Mouse (Mus musculus): Measurements from ENCODE around the gene Taf5. TPM values are rescaled to one million over a fixed set of nuclear protein-coding genes. Genes with fewer than 3 reads are reported as not detected.

Taf5 gene
- polyA plus RNA-seq, 1 experiment from 2014 or later = 12.3 TPM

DNA sequence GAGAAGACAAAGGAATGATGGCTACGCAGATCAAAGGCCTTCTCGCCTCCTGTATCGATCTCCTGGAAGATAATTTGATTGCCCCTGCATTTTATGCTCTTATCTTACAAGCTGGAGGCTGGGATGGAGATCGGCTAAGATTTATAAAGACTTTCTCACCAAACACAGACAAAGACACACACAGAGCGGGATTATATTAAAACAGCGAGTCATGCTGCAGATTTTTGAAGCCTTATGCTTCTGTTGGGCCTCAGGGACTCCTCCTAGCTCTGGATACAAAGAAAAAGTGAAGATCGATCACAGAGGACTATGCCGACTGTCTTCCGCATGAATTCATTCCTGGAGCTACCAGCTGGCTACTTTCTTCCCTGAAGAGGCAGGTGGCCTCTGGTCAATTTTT, 37.8 kb upstream of the Taf5 start:
- Histone ChIP-seq H3K9ac (ENCODE audit: low read length) (no peak overlapping the region), H3K4me3 (ENCODE audit: low read depth, low read length) (no peak overlapping the region), H3K4me2 (ENCODE audit: low read depth, severe bottlenecking) (no peak overlapping the region), H3K4me1 (ENCODE audit: control insufficient read depth, insufficient read depth, low read length) (no peaks in the 10 kb centered on the region), H3K27me3 (ENCODE audit: control insufficient read depth, insufficient read depth, low read length) (no peaks in the 10 kb centered on the region), H3K9me3 (ENCODE audit: control insufficient read depth, low read length) (no peaks in the 10 kb centered on the region), H3K27ac (replicated peaks; ENCODE audit: low read depth, low read length) (no peak overlapping the region), H3K36me3 (ENCODE audit: control insufficient read depth, insufficient read depth, low read length) (peaks cover 4% of the 10 kb centered on the region; the same call in 1 of the 2 replicates)
- no peak for DNase-seq (ENCODE audit: low spot score)
- WGBS = 85% methylated on average over 9 of the region's 9 CpGs
- ATAC-seq (ENCODE audit: insufficient number of reproducible peaks, low FRiP score, low TSS enrichment, low read depth) = no peak

DNA sequence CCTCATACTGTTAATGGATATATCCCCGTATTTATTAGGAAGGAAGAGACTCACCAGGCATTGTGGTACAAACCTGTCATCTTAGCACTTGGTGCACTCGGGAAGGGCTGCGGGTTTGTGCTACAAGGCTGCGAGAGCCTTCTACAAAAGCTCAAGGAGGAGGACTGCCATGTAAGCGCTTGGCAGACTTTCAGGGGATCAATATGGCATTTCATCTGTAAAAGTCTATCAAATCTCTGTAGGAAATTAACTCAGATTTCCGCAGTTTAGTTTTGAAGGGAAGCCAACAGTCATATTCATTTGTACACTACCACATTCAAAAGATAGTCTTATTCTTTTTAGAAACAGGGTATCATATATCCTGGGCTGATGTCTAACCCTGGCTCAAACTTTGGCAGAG, 35.8 kb upstream of the Taf5 start:
- no peaks in the 10 kb centered on the region for H3K9me3 ChIP-seq (ENCODE audit: control insufficient read depth, low read length)
- H3K36me3 ChIP-seq (ENCODE audit: control insufficient read depth, insufficient read depth, low read length) = peaks cover 4% of the 10 kb centered on the region; the same call in 1 of the 2 replicates
- H3K9ac ChIP-seq (ENCODE audit: low read length) = no peak overlapping the region
- DNase-seq (ENCODE audit: low spot score) (no peak), ATAC-seq (ENCODE audit: insufficient number of reproducible peaks, low FRiP score, low TSS enrichment, low read depth) (no peak)
- no peaks in the 10 kb centered on the region for H3K4me1 ChIP-seq (ENCODE audit: control insufficient read depth, insufficient read depth, low read length)
- WGBS = 91% methylated on average over 6 of the region's 6 CpGs
- H3K4me2 ChIP-seq (ENCODE audit: low read depth, severe bottlenecking) = no peak overlapping the region
- no peak overlapping the region for H3K27ac ChIP-seq (replicated peaks; ENCODE audit: low read depth, low read length)
- H3K4me3 ChIP-seq (ENCODE audit: low read depth, low read length) = no peak overlapping the region
- H3K27me3 ChIP-seq (ENCODE audit: control insufficient read depth, insufficient read depth, low read length) = no peaks in the 10 kb centered on the region

DNA sequence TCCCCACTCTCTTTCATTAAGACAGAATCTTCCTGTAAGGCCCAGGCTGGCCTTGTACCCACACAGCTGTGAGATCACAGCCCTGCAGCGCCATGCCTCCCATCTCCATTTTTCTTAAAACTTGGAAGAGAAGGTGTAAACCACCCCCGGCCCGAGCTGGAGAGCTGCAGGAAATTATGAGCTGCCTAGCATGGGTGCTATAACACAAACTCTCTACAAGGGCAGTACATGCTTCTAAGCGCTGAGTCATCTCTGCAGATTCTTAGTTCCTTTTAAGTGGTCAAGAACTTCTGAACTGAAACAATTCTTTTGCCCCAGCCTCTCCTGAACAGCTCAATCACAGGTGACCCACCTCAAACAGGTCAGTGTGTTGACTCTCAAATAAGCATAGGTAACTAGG, 32.6 kb upstream of the Taf5 start:
- Histone ChIP-seq H3K27me3 (ENCODE audit: control insufficient read depth, insufficient read depth, low read length) (no peaks in the 10 kb centered on the region), H3K4me3 (ENCODE audit: low read depth, low read length) (no peak overlapping the region), H3K9ac (ENCODE audit: low read length) (no peak overlapping the region), H3K4me2 (ENCODE audit: low read depth, severe bottlenecking) (no peak overlapping the region), H3K27ac (replicated peaks; ENCODE audit: low read depth, low read length) (no peak overlapping the region), H3K9me3 (ENCODE audit: control insufficient read depth, low read length) (no peaks in the 10 kb centered on the region), H3K36me3 (ENCODE audit: control insufficient read depth, insufficient read depth, low read length) (peaks cover 6% of the 10 kb centered on the region; the same call in 1 of the 2 replicates), H3K4me1 (ENCODE audit: control insufficient read depth, insufficient read depth, low read length) (no peaks in the 10 kb centered on the region)
- no peak for ATAC-seq (ENCODE audit: insufficient number of reproducible peaks, low FRiP score, low TSS enrichment, low read depth)
- 93% methylated on average over 4 of the region's 4 CpGs for WGBS
- no peak for DNase-seq (ENCODE audit: low spot score)

DNA sequence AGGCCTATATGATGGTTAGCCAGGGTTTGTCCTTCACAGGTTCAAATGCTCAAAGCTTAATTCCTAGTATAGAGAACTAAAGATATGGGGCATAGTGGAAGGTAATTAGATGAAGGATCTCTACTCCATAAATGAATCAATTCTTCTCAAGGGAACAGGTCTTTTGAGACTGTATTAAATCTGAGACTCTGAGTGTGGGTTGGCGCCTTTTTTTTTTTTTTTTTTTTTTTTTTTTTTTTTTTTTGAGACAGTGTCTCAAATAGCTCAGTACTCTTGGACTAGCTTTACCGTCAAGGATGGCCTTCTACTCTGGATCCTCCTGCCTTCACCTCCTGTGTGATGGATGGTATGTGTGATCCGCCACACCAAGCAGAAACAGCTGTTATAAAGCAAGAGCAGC, 30.9 kb upstream of the Taf5 start:
- ATAC-seq (ENCODE audit: insufficient number of reproducible peaks, low FRiP score, low TSS enrichment, low read depth) (no peak), DNase-seq (ENCODE audit: low spot score) (no peak)
- Histone ChIP-seq H3K36me3 (ENCODE audit: control insufficient read depth, insufficient read depth, low read length) (peaks cover 6% of the 10 kb centered on the region; the same call in 1 of the 2 replicates), H3K27me3 (ENCODE audit: control insufficient read depth, insufficient read depth, low read length) (no peaks in the 10 kb centered on the region), H3K9ac (ENCODE audit: low read length) (no peak overlapping the region), H3K4me3 (ENCODE audit: low read depth, low read length) (no peak overlapping the region), H3K9me3 (ENCODE audit: control insufficient read depth, low read length) (no peaks in the 10 kb centered on the region), H3K27ac (replicated peaks; ENCODE audit: low read depth, low read length) (no peak overlapping the region), H3K4me2 (ENCODE audit: low read depth, severe bottlenecking) (no peak overlapping the region), H3K4me1 (ENCODE audit: control insufficient read depth, insufficient read depth, low read length) (no peaks in the 10 kb centered on the region)
- WGBS = 91% methylated on average over 3 of the region's 3 CpGs

DNA sequence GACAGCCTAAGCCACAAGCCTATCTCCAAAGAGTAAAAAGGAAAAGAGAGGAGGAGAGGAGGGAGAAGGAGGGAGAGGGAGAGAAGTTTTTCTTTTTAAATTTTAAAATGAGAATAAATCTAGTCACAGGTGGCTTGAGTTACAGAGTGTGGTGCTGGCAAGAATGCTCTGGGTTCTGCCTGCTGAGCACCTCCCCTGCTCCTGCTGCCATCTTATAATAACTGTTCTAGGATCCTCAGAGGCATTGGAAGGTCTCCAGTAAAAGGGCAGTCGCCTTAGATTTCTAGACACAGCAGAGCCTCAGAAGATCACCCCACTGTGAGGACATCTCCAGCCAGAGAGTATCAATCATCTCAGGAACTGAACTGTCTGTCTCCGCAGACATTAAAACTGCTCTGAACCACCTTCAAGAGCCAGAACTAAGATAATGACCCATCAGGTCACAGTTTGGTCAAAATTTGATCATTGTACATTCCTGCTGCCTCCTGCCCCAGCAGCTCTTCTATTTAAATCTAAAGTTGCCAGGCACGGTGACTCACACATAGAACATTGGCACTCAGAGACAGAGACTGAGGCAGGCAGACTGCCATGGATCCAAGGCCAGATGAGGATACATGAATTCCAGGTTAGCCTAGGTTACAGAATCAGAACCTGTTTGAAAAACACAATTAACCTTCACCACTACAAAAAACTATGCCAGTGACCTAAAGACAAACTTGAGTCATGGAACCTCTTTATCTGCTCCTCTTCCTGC, 26.6 kb upstream of the Taf5 start:
- Histone ChIP-seq H3K4me3 (ENCODE audit: low read depth, low read length) (no peak overlapping the region), H3K9me3 (ENCODE audit: control insufficient read depth, low read length) (no peaks in the 10 kb centered on the region), H3K36me3 (ENCODE audit: control insufficient read depth, insufficient read depth, low read length) (peaks cover 5% of the 10 kb centered on the region; the same call in 1 of the 2 replicates), H3K27me3 (ENCODE audit: control insufficient read depth, insufficient read depth, low read length) (no peaks in the 10 kb centered on the region), H3K4me2 (ENCODE audit: low read depth, severe bottlenecking) (no peak overlapping the region), H3K9ac (ENCODE audit: low read length) (no peak overlapping the region), H3K4me1 (ENCODE audit: control insufficient read depth, insufficient read depth, low read length) (no peaks in the 10 kb centered on the region), H3K27ac (replicated peaks; ENCODE audit: low read depth, low read length) (no peak overlapping the region)
- ATAC-seq (ENCODE audit: insufficient number of reproducible peaks, low FRiP score, low TSS enrichment, low read depth) (no peak), DNase-seq (ENCODE audit: low spot score) (no peak)
- WGBS = 86% methylated on average over 3 of the region's 3 CpGs

DNA sequence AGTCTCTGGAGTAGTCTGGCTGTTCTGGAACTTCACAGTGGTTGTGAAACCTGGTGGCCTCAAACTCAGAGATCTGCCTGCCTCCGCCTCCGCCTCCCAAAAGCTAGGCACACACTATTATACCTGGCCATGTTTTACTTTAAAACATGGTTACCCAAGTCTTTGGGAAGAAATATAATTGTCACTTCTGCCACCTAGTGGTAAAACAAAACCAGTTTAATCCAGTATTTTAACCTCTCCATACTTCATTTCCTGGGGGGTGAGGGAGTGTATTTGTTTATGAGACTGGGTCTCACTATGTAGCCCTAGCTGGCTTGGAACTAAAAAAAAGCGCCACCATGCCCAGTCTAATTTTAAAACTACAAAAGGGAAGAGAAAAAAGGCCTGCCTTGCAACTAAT, 23.9 kb upstream of the Taf5 start:
- Histone ChIP-seq H3K27ac (replicated peaks; ENCODE audit: low read depth, low read length) (no peak overlapping the region), H3K36me3 (ENCODE audit: control insufficient read depth, insufficient read depth, low read length) (peaks cover 5% of the 10 kb centered on the region; the same call in 1 of the 2 replicates), H3K9ac (ENCODE audit: low read length) (no peak overlapping the region), H3K27me3 (ENCODE audit: control insufficient read depth, insufficient read depth, low read length) (no peaks in the 10 kb centered on the region), H3K9me3 (ENCODE audit: control insufficient read depth, low read length) (no peaks in the 10 kb centered on the region), H3K4me2 (ENCODE audit: low read depth, severe bottlenecking) (no peak overlapping the region), H3K4me3 (ENCODE audit: low read depth, low read length) (no peak overlapping the region), H3K4me1 (ENCODE audit: control insufficient read depth, insufficient read depth, low read length) (no peaks in the 10 kb centered on the region)
- DNase-seq (ENCODE audit: low spot score) = no peak
- 94% methylated on average over 3 of the region's 3 CpGs for WGBS
- ATAC-seq (ENCODE audit: insufficient number of reproducible peaks, low FRiP score, low TSS enrichment, low read depth) = no peak

DNA sequence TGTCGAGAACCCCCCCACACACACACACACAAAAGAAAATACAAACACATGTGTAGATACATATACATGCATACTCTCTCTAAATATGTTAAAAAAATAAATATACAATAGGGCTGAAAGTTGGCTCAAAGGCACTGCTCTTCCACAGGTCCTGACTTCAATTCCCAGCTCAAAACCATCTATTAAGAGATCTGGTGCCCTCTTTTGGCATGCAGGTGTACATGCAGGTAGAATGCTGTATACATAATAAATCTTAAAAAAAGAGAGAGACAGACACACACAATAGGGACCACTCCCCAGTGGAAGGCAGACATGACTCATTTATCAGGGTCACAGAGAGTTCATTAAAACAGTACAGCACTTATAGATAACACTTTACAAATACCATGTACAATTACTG, 21.2 kb upstream of the Taf5 start:
- Histone ChIP-seq H3K27me3 (ENCODE audit: control insufficient read depth, insufficient read depth, low read length) (no peaks in the 10 kb centered on the region), H3K27ac (replicated peaks; ENCODE audit: low read depth, low read length) (no peak overlapping the region), H3K4me3 (ENCODE audit: low read depth, low read length) (no peak overlapping the region), H3K4me1 (ENCODE audit: control insufficient read depth, insufficient read depth, low read length) (peaks cover 10% of the 10 kb centered on the region; the same call in 1 of the 2 replicates), H3K9me3 (ENCODE audit: control insufficient read depth, low read length) (no peaks in the 10 kb centered on the region), H3K9ac (ENCODE audit: low read length) (no peak overlapping the region), H3K36me3 (ENCODE audit: control insufficient read depth, insufficient read depth, low read length) (peaks cover 3% of the 10 kb centered on the region; the same call in 1 of the 2 replicates), H3K4me2 (ENCODE audit: low read depth, severe bottlenecking) (no peak overlapping the region)
- DNase-seq (ENCODE audit: low spot score) = no peak
- no peak for ATAC-seq (ENCODE audit: insufficient number of reproducible peaks, low FRiP score, low TSS enrichment, low read depth)
- WGBS = 85% methylated on average over 1 of the region's 1 CpGs

DNA sequence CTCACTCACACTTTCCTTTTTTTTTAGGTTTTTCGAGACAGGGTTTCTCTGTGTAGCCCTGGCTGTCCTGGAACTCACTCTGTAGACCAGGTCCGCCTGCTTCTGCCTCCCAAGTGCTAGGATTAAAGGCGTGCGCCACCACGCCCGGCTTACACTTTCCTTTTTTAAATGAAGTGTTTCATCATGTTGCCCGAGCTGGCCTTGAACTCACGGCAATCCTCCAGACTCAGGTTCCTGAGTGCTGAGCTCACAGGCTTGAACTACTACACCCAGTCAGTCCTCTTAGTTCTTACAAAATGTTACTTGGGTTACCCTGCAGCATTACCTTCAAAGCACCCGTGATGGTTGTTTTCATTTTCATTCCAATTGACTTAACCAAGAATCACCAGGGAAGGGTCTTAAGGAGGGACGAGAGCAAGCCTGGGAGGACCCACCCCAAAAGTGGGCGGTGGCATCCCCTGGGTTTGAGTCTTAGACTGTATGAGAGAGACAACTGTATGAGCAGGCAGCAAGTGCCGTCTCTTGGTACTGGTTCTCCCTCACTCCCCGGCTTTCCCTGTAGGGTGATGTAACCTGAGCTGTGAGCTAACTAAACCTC, 20.2 kb upstream of the Taf5 start:
- Histone ChIP-seq H3K4me1 (ENCODE audit: control insufficient read depth, insufficient read depth, low read length) (peaks cover 10% of the 10 kb centered on the region; the same call in 1 of the 2 replicates), H3K9me3 (ENCODE audit: control insufficient read depth, low read length) (no peaks in the 10 kb centered on the region), H3K9ac (ENCODE audit: low read length) (no peak overlapping the region), H3K27ac (replicated peaks; ENCODE audit: low read depth, low read length) (no peak overlapping the region), H3K36me3 (ENCODE audit: control insufficient read depth, insufficient read depth, low read length) (peaks cover 3% of the 10 kb centered on the region; the same call in 1 of the 2 replicates), H3K4me2 (ENCODE audit: low read depth, severe bottlenecking) (no peak overlapping the region), H3K27me3 (ENCODE audit: control insufficient read depth, insufficient read depth, low read length) (no peaks in the 10 kb centered on the region), H3K4me3 (ENCODE audit: low read depth, low read length) (no peak overlapping the region)
- DNase-seq (ENCODE audit: low spot score) (no peak), ATAC-seq (ENCODE audit: insufficient number of reproducible peaks, low FRiP score, low TSS enrichment, low read depth) (no peak)
- WGBS = 83% methylated on average over 13 of the region's 13 CpGs

All from limb, embryonic 11.5 days (tissue).